Mouse (Mus musculus): ENCODE results near the gene Zfp30. TPM values are rescaled to one million over a fixed set of nuclear protein-coding genes. Genes with fewer than 3 reads are reported as not detected.
A peak's percentile ranks its signal among the peaks of the same experiment; 100 is the strongest.

The Zfp30 gene
- total RNA-seq (2022): 1 to 10 TPM; 1.7 to 2.9 (median 2.5) TPM

- peak; percentile 59 to 80 for DNase-seq (ENCODE audit: low spot score in 2 of 2)
These were observed at the start of gene Zfp30 for GRCm38 (mm10) chr7:29783871-29784551. Gene Zfp30, plus strand, starts transcription at chr7:29783998.

- DNase-seq (ENCODE audit: low spot score in 2 of 2): no peak
These were observed 41.5 kb upstream of the Zfp30 start for GRCm38 (mm10) chr7:29742258-29742657.

- DNase-seq (ENCODE audit: low spot score in 2 of 2): no peak
These were observed 23.3 kb upstream of the Zfp30 start for GRCm38 (mm10) chr7:29760476-29760875.

GRCm38 (mm10) chr7:29764702-29765101, 19.1 kb upstream of the Zfp30 start:
- no peak for DNase-seq (ENCODE audit: low spot score in 2 of 2)

- DNase-seq (ENCODE audit: low spot score in 2 of 2): peak; percentile 64 to 66
These were observed 16.6 kb upstream of the Zfp30 start for GRCm38 (mm10) chr7:29767058-29767686.

- peak; percentile 80 to 82 for DNase-seq (ENCODE audit: low spot score in 2 of 2)
These were observed 15.5 kb upstream of the Zfp30 start, which contains the start of gene Zfp84 for GRCm38 (mm10) chr7:29768090-29768900. Gene Zfp84, plus strand, starts transcription at chr7:29768552.

GRCm38 (mm10) chr7:29768980-29769379, 14.8 kb upstream of the Zfp30 start:
- DNase-seq (ENCODE audit: low spot score in 2 of 2): no peak

GRCm38 (mm10) chr7:29773503-29773902, 10.3 kb upstream of the Zfp30 start:
- DNase-seq (ENCODE audit: low spot score in 2 of 2): no peak

GRCm38 (mm10) chr7:29774371-29774770, 9.4 kb upstream of the Zfp30 start:
- DNase-seq (ENCODE audit: low spot score in 2 of 2): no peak

- no peak for DNase-seq (ENCODE audit: low spot score in 2 of 2)
These were observed 7.2 kb upstream of the Zfp30 start for GRCm38 (mm10) chr7:29776568-29776967.

- no peak for DNase-seq (ENCODE audit: low spot score in 2 of 2)
These were observed 6.4 kb upstream of the Zfp30 start for GRCm38 (mm10) chr7:29777372-29777771.

GRCm38 (mm10) chr7:29785023-29785422, 1.2 kb downstream of the Zfp30 start:
- DNase-seq (ENCODE audit: low spot score in 2 of 2): no peak

GRCm38 (mm10) chr7:29785888-29786287, 2.1 kb downstream of the Zfp30 start:
- DNase-seq (ENCODE audit: low spot score in 2 of 2): no peak

GRCm38 (mm10) chr7:29792906-29793305, 9.1 kb downstream of the Zfp30 start:
- DNase-seq (ENCODE audit: low spot score in 2 of 2): no peak

GRCm38 (mm10) chr7:29807046-29807445, 23.2 kb downstream of the Zfp30 start:
- DNase-seq (ENCODE audit: low spot score in 2 of 2): no peak

- DNase-seq (ENCODE audit: low spot score in 2 of 2): no peak
These were observed 28.4 kb downstream of the Zfp30 start for GRCm38 (mm10) chr7:29812244-29812643.

- no peak for DNase-seq (ENCODE audit: low spot score in 2 of 2)
These were observed 30.6 kb downstream of the Zfp30 start for GRCm38 (mm10) chr7:29814381-29814780.

GRCm38 (mm10) chr7:29815061-29815784, 31.4 kb downstream of the Zfp30 start:
- DNase-seq (ENCODE audit: low spot score in 2 of 2): no peak

GRCm38 (mm10) chr7:29815910-29816429, 32.2 kb downstream of the Zfp30 start, which contains the start of gene Zfp790:
Gene Zfp790, plus strand, starts transcription at chr7:29816114.
- peak; percentile 76 to 80 for DNase-seq (ENCODE audit: low spot score in 2 of 2)

- peak; percentile 29 to 32 for DNase-seq (ENCODE audit: low spot score in 2 of 2)
These were observed 34.9 kb downstream of the Zfp30 start for GRCm38 (mm10) chr7:29818619-29819254.

GRCm38 (mm10) chr7:29828001-29828400, 44.2 kb downstream of the Zfp30 start:
- no peak for DNase-seq (ENCODE audit: low spot score in 2 of 2)
